Mouse (Mus musculus): ENCODE results near the gene Snx33.
A peak's percentile ranks its signal among the peaks of the same experiment; 100 is the strongest.
"Not testable (repeated sequence)": the region's sequence is repeated elsewhere in the genome, so short reads cannot be mapped to it uniquely, and the experiment has no call there.

Gene Snx33

GRCm38 (mm10) chr9:56918466-56918865, 9.7 kb downstream of the Snx33 start:
- peaks cover 49% of the 10 kb centered on the region for H3K4me1 ChIP-seq (replicated peaks; ENCODE audit: low read depth, low read length)
- no peak overlapping the region for H3K4me3 ChIP-seq (replicated peaks; ENCODE audit: low read length)
- no peak for TF ChIP-seq CTCF (conservative IDR thresholded peaks at IDR 0.05; ENCODE audit: low read length)
- TF ChIP-seq POU5F1 (IDR thresholded peaks at IDR 0.05; ENCODE audit: borderline replicate concordance, low read length): no peak
- no peak for TF ChIP-seq NANOG (IDR thresholded peaks at IDR 0.05; ENCODE audit: borderline replicate concordance, low read length)
- H3K36me3 ChIP-seq (ENCODE audit: insufficient read depth, low read length): no peaks in the 10 kb centered on the region
- peaks cover 17% of the 10 kb centered on the region for H3K27me3 ChIP-seq (ENCODE audit: insufficient read depth, low read length)
- 0 out of 2 replicates have a peak, but pooled peaks cover 4% of the 10 kb centered on the region for H3K9me3 ChIP-seq (ENCODE audit: low read length)

DNA sequence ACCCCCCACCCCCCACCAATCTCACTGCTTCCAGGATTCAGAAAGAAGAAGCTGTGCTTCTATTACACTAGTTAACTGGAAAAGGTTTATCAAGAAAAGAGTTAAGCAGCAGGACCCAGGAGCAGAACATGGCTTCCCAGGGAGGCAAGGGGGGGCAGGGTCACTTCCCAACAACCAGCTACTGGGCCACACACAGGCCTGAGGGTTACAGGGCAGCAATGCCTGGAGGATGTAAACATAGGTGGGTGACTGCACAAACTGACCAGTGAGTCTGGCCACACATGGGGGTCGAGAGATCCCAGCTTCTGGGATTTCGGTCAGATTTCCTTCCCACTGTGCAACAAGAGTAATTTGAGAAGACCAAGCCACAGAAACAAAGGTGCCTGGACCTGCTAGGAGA, 11.0 kb downstream of the Snx33 start:
- Histone ChIP-seq H3K4me3 (replicated peaks; ENCODE audit: low read length) (no peak overlapping the region), H3K9me3 (ENCODE audit: low read length) (0 out of 2 replicates have a peak, but pooled peaks cover 4% of the 10 kb centered on the region), H3K36me3 (ENCODE audit: insufficient read depth, low read length) (no peaks in the 10 kb centered on the region), H3K4me1 (replicated peaks; ENCODE audit: low read depth, low read length) (peaks cover 49% of the 10 kb centered on the region), H3K27me3 (ENCODE audit: insufficient read depth, low read length) (peaks cover 17% of the 10 kb centered on the region)
- no peak for TF ChIP-seq NANOG (IDR thresholded peaks at IDR 0.05; ENCODE audit: borderline replicate concordance, low read length)
- no peak for TF ChIP-seq POU5F1 (IDR thresholded peaks at IDR 0.05; ENCODE audit: borderline replicate concordance, low read length)
- no peak for TF ChIP-seq CTCF (conservative IDR thresholded peaks at IDR 0.05; ENCODE audit: low read length)

- Histone ChIP-seq H3K4me1 (replicated peaks; ENCODE audit: low read depth, low read length) (peaks cover 53% of the 10 kb centered on the region), H3K27me3 (ENCODE audit: insufficient read depth, low read length) (peaks cover 15% of the 10 kb centered on the region), H3K4me3 (replicated peaks; ENCODE audit: low read length) (no peak overlapping the region), H3K9me3 (ENCODE audit: low read length) (no peaks in the 10 kb centered on the region), H3K36me3 (ENCODE audit: insufficient read depth, low read length) (no peaks in the 10 kb centered on the region)
- no peak for TF ChIP-seq POU5F1 (IDR thresholded peaks at IDR 0.05; ENCODE audit: borderline replicate concordance, low read length)
- TF ChIP-seq NANOG (IDR thresholded peaks at IDR 0.05; ENCODE audit: borderline replicate concordance, low read length): no peak
- no peak for TF ChIP-seq CTCF (conservative IDR thresholded peaks at IDR 0.05; ENCODE audit: low read length)
These were observed 12.3 kb downstream of the Snx33 start for GRCm38 (mm10) chr9:56915695-56916410.

GRCm38 (mm10) chr9:56915116-56915515, 13.1 kb downstream of the Snx33 start:
- H3K27me3 ChIP-seq (ENCODE audit: insufficient read depth, low read length): peaks cover 15% of the 10 kb centered on the region
- TF ChIP-seq NANOG (IDR thresholded peaks at IDR 0.05; ENCODE audit: borderline replicate concordance, low read length) (no peak), POU5F1 (IDR thresholded peaks at IDR 0.05; ENCODE audit: borderline replicate concordance, low read length) (no peak), CTCF (conservative IDR thresholded peaks at IDR 0.05; ENCODE audit: low read length) (peak; percentile 9; the same call in 1 of the 2 replicates)
- no peak overlapping the region for H3K4me3 ChIP-seq (replicated peaks; ENCODE audit: low read length)
- peaks cover 60% of the 10 kb centered on the region for H3K4me1 ChIP-seq (replicated peaks; ENCODE audit: low read depth, low read length)
- no peaks in the 10 kb centered on the region for H3K36me3 ChIP-seq (ENCODE audit: insufficient read depth, low read length)
- H3K9me3 ChIP-seq (ENCODE audit: low read length): no peaks in the 10 kb centered on the region

DNA sequence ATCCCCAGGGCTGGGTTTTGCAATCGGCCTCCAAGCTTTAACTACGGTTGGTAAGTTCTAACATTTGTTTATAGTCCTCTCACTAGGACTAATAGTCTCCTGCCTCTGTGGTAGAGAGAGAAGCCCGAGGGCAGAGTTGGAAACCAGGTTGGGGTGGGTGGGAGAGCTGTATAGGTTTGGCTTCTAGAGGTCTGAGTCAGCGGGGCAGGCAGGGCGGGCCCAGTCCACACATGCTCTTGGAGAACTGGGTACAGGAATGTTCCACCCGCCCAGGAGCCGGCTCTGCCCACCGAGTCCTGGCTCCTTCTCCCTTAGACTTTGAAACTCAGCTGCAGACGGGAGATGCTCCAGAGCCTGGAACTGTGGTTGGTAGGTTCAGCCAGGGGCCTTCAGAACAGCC, 14.2 kb downstream of the Snx33 start:
- TF ChIP-seq CTCF (conservative IDR thresholded peaks at IDR 0.05; ENCODE audit: low read length) (no peak), NANOG (IDR thresholded peaks at IDR 0.05; ENCODE audit: borderline replicate concordance, low read length) (no peak), POU5F1 (IDR thresholded peaks at IDR 0.05; ENCODE audit: borderline replicate concordance, low read length) (no peak)
- H3K36me3 ChIP-seq (ENCODE audit: insufficient read depth, low read length): no peaks in the 10 kb centered on the region
- H3K4me1 ChIP-seq (replicated peaks; ENCODE audit: low read depth, low read length): peaks cover 72% of the 10 kb centered on the region
- H3K27me3 ChIP-seq (ENCODE audit: insufficient read depth, low read length): peaks cover 10% of the 10 kb centered on the region
- H3K9me3 ChIP-seq (ENCODE audit: low read length): no peaks in the 10 kb centered on the region
- H3K4me3 ChIP-seq (replicated peaks; ENCODE audit: low read length): no peak overlapping the region

DNA sequence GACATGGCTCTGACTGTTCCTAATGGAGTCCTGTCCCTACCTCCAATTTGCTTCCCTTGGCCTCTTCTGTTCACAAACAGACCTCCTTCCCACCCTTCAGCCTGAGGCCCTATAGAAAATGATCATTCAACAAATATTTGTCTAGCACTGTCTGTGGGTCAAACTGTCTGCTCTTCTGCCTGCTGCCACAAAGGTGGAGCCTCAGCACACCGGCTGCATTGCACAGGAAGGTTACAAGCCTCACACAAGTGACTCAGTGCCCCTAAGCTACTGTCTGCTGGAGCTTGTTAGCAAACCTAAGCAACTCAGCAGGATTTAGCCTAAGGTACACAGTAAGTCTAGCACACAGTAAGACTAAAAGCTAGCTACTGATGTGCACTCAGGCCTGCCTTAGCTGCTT, 17.2 kb downstream of the Snx33 start:
- Histone ChIP-seq H3K27me3 (ENCODE audit: insufficient read depth, low read length) (peaks cover 10% of the 10 kb centered on the region), H3K36me3 (ENCODE audit: insufficient read depth, low read length) (no peaks in the 10 kb centered on the region), H3K4me3 (replicated peaks; ENCODE audit: low read length) (no peak overlapping the region), H3K4me1 (replicated peaks; ENCODE audit: low read depth, low read length) (peaks cover 52% of the 10 kb centered on the region), H3K9me3 (ENCODE audit: low read length) (no peaks in the 10 kb centered on the region)
- TF ChIP-seq CTCF (conservative IDR thresholded peaks at IDR 0.05; ENCODE audit: low read length) (no peak), NANOG (IDR thresholded peaks at IDR 0.05; ENCODE audit: borderline replicate concordance, low read length) (no peak), POU5F1 (IDR thresholded peaks at IDR 0.05; ENCODE audit: borderline replicate concordance, low read length) (no peak)

- not testable (repeated sequence) for H3K9me3 ChIP-seq (ENCODE audit: low read length); H3K4me3 ChIP-seq (replicated peaks; ENCODE audit: low read length); H3K36me3 ChIP-seq (ENCODE audit: insufficient read depth, low read length)
- peaks cover 42% of the 10 kb centered on the region for H3K4me1 ChIP-seq (replicated peaks; ENCODE audit: low read depth, low read length)
- peaks cover 10% of the 10 kb centered on the region for H3K27me3 ChIP-seq (ENCODE audit: insufficient read depth, low read length)
These were observed 18.2 kb downstream of the Snx33 start for GRCm38 (mm10) chr9:56909991-56910390.

- TF ChIP-seq NANOG (IDR thresholded peaks at IDR 0.05; ENCODE audit: borderline replicate concordance, low read length) (no peak), CTCF (conservative IDR thresholded peaks at IDR 0.05; ENCODE audit: low read length) (no peak), POU5F1 (IDR thresholded peaks at IDR 0.05; ENCODE audit: borderline replicate concordance, low read length) (no peak)
- peaks cover 5% of the 10 kb centered on the region; the same call in 1 of the 2 replicates for H3K27me3 ChIP-seq (ENCODE audit: insufficient read depth, low read length)
- no peaks in the 10 kb centered on the region for H3K36me3 ChIP-seq (ENCODE audit: insufficient read depth, low read length)
- no peak overlapping the region for H3K4me3 ChIP-seq (replicated peaks; ENCODE audit: low read length)
- H3K9me3 ChIP-seq (ENCODE audit: low read length): no peaks in the 10 kb centered on the region
- peaks cover 28% of the 10 kb centered on the region for H3K4me1 ChIP-seq (replicated peaks; ENCODE audit: low read depth, low read length)
These were observed 20.6 kb downstream of the Snx33 start for GRCm38 (mm10) chr9:56907549-56907948.

DNA sequence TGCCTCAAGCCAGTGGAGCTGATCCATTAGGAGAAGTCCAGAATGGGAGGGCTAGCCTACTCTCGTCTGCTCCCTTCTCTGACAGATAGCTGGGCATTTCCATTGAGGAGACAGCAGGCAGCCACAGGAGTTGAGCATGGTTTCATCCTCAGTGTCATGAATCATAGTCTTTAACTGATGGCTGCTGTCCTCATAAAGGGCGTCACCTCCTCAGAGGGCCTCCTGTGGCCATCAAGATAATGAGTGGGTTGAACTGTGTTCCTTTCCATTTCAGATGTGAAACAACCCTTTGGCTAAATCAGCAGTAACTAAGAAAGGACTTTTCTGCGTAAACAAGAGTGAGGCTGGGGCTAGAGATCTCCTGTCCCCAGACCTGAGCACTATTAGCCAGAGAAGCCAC, 24.5 kb downstream of the Snx33 start:
- no peaks in the 10 kb centered on the region for H3K9me3 ChIP-seq (ENCODE audit: low read length)
- H3K27me3 ChIP-seq (ENCODE audit: insufficient read depth, low read length): peaks cover 2% of the 10 kb centered on the region
- H3K4me1 ChIP-seq (replicated peaks; ENCODE audit: low read depth, low read length): peaks cover 29% of the 10 kb centered on the region
- no peak overlapping the region for H3K4me3 ChIP-seq (replicated peaks; ENCODE audit: low read length)
- H3K36me3 ChIP-seq (ENCODE audit: insufficient read depth, low read length): no peaks in the 10 kb centered on the region
- TF ChIP-seq POU5F1 (IDR thresholded peaks at IDR 0.05; ENCODE audit: borderline replicate concordance, low read length): no peak
- TF ChIP-seq CTCF (conservative IDR thresholded peaks at IDR 0.05; ENCODE audit: low read length): no peak
- no peak for TF ChIP-seq NANOG (IDR thresholded peaks at IDR 0.05; ENCODE audit: borderline replicate concordance, low read length)
